Mouse (Mus musculus): ENCODE measurements around the gene Cacna1h.

The Cacna1h gene

GRCm38 (mm10) chr17:25433617-25434606, at the start of gene Cacna1h:
TSS of gene Cacna1h (minus strand) at chr17:25433783.
- DNase-seq (ENCODE audit: low read depth) = peak; percentile 12

DNA sequence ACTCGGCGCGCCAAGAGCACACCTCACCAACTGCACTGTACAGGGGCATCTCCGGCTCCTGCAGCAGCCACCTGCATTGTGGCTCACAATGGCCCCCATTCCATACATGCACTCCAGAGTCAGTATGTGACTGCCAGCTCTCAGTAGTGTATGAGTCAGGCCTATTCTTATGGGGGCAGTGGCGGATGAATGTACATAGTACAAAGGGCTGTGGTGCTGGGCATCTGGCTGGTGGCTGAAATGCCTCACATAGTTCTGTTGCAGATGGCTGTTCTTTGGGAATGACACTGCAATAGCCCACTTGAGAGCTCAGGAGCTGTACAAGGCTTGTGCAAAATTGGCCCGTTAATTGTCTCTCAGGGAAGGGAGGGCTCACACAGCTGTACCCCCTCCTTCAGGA, 48.5 kb upstream of the Cacna1h start:
- DNase-seq (ENCODE audit: low read depth) = no peak

DNA sequence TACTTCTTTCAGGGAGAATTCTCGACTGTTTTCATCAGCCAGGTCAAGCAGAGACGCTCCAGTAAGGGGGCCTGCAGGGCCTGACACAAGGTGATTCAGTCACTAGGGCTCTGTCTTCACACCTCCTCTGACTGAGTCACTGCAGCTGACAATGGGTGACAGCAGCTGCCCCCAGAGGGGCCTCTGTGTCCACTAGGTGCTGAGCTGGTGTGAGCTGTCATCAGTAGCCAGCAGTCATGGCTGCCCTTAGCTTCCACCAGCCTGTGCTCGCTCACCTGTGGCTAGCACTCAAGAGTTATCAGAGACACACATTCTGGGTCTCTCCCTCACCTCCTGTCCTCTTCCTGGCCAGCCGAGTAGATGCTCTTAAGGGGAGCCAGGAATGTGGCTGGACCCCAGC, 47.2 kb upstream of the Cacna1h start:
- no peak for DNase-seq (ENCODE audit: low read depth)

- no peak for DNase-seq (ENCODE audit: low read depth)
These were observed 46.6 kb upstream of the Cacna1h start for GRCm38 (mm10) chr17:25480152-25480551.

- peak; percentile 80 for DNase-seq (ENCODE audit: low read depth)
These were observed 42.6 kb upstream of the Cacna1h start for GRCm38 (mm10) chr17:25475946-25476744.

- peak; percentile 88 for DNase-seq (ENCODE audit: low read depth)
These were observed 40.9 kb upstream of the Cacna1h start for GRCm38 (mm10) chr17:25474330-25475077.

DNA sequence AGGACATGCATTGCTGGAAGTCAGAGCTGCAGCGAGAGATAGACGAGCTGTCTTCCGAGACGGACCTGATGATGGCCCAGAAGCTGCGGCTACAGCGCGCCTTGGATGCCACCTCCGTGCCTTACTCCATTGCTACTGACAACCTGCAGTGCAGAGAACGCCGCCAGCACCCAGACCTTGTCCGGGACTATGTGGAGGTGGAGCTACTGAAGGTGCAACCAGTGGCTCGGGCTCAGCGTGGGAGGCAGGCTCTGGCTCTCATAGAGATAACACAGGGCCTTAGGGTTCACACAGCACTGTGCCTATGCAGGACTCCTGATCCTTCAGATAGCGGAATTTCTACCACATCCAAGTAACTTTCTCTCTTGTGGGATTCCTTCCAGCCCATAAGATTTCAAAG, 38.5 kb upstream of the Cacna1h start:
- DNase-seq (ENCODE audit: low read depth) = no peak

GRCm38 (mm10) chr17:25471418-25471817, 37.8 kb upstream of the Cacna1h start:
- no peak for DNase-seq (ENCODE audit: low read depth)

GRCm38 (mm10) chr17:25469798-25470197, 36.2 kb upstream of the Cacna1h start:
- peak; percentile 33 for DNase-seq (ENCODE audit: low read depth)

DNA sequence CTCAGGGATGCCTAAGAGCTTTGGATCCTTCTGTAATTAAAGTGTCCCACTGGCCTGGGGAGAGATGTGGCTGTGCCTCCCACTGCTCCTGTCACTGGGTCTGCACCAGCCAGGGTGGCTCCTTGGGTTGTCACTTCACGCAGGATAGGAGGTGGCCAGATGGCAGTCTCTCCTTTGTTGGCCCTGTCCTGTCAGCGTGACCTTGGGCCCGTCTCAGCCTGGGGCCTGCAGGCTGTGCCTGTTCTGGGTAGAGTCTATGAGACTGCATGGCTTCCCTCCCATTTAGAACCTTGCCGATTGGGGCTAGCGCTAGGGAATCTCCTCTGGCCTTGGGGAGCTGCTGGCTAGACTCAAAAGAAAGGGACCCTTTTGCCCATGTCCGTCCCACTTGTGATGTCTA, 34.7 kb upstream of the Cacna1h start:
- no peak for DNase-seq (ENCODE audit: low read depth)

DNA sequence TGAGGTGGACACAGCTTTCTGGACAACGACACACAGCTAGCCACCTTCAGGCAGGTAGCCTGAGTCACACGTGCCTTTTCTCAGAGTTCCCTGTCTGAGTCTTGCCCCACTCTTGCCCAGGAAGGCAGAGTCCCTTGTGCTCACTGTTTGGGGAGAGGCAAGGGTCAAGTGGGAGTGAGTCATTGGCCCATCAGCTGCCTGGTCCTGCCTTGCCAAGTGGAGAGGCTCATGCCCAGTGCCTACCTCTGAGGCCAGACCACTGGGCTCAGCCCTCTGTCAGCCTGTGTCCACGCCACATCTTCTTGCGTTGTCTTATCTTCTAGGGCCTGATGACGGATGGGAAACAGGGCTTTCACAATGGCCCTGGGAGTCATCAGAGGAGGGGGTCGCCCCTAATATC, 34.2 kb upstream of the Cacna1h start:
- DNase-seq (ENCODE audit: low read depth) = no peak

DNA sequence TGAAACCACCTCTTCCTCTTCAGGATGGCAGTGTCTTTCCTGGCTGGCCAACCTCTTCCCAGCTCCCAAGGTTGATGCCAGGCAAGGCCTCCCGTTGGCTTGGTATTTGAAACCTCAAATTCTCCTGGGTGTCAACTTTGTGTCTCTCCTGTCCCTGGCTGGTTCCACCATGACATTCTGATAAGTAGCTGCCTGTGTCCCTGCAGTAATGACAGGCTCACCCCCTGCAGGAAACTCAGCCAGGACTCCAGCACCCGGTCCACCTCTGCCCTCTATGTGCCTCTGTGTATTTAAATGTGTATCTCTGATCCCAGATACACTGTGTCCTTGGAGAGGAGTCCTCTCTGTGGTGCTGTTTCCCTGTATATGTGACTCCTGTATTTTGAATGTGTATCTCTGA, 32.7 kb upstream of the Cacna1h start:
- no peak for DNase-seq (ENCODE audit: low read depth)

DNA sequence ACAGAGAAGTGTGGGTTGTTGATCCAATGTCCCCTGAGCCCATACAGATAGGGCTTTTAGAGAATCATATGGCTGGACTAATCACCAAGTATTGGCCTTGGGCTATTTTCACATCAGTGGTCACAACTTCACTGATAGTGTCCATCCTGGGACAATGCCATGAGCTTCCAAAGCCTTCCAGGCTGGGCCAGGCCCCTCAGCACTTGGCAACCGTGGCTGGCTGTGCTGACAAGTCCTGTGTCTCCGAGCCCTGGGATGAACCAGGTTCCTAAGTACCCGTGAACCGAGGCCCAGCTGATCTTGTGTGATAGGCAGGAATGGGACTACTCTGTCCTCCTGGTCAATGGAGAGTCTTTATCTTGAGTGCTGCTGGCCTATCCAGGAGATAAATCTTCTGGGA, 30.5 kb upstream of the Cacna1h start:
- DNase-seq (ENCODE audit: low read depth) = no peak

DNA sequence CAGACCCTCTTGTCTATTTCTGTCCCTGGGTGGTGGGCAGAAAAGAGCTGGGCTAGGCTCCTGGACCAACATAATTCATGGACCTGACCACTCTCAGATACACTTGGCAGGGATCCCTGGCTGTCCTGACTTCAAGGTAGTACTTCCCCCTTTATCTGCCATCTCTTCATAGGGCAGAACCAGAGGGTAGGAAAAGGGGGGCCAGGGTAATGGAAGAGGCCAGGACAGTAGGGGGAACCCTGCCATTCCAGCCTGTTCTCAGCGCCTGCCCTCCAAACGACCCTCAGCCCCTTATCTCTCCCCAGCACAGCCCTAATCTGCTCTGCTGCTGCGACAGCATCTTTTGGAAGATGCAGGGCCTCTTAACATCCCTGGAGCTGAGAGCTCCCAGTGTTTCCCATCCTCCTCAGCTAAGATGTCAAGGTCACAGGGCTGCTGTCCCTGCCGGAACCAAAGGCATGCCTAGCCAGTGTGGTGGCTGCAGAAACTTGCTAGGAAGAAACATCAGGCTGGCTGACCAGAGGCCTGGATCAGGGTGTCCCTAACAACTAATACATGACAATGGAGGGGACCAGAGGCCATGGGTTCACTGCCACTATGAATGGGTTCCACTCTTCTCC, 29.9 kb upstream of the Cacna1h start:
- no peak for DNase-seq (ENCODE audit: low read depth)

- no peak for DNase-seq (ENCODE audit: low read depth)
These were observed 28.8 kb upstream of the Cacna1h start for GRCm38 (mm10) chr17:25462236-25462875.

- no peak for DNase-seq (ENCODE audit: low read depth)
These were observed 23.0 kb upstream of the Cacna1h start for GRCm38 (mm10) chr17:25456540-25456939.

DNA sequence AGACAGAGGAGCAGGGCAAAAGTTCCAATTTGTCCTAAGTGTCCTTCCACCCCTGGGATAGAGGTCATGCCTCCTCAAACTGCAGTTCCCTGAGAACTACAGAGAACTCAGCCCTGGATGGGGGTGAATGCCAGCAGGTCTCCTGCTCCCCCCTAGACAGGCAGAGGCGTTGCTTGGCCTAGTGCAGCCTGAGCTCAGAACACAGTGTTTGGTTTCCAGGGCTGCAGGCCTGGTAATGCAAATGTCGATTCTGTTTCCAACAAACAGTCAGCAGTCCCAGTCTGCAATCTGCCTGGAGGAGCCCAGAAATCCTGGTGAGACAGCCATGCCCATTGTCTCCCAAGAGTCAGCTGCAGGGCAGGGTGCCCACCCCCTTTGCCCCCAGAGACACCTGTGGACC, 20.7 kb upstream of the Cacna1h start, which contains the start of gene Tekt4:
Gene Tekt4 (plus strand): TSS at position 344 of the 400 bp plus-strand sequence.
- no peak for DNase-seq (ENCODE audit: low read depth)

GRCm38 (mm10) chr17:25452246-25452965, 18.8 kb upstream of the Cacna1h start:
- DNase-seq (ENCODE audit: low read depth) = no peak

DNA sequence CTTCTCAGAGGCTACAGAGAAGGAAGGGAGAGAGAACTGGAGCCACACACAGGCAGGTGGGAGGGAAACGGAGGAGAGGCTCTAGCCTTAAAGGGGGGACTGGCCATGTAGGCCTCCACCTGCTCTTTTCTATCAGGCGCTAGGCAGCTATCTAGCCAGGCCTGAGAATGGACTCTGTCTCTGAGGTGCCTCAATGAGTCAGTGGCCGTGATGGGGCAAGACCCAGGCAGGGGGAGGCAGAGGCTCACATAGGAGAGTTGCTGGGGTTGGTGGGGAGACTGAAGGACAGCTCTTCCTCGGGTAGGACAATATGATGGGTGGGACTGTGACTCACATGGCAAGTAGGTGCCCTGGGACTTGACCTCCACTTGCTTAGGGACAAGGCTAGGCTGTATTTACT, 16.7 kb upstream of the Cacna1h start:
- DNase-seq (ENCODE audit: low read depth) = no peak

GRCm38 (mm10) chr17:25447865-25448264, 14.3 kb upstream of the Cacna1h start:
- DNase-seq (ENCODE audit: low read depth) = no peak

Measured in induced T-regulatory cell, adult 2 months (primary cell).